Mouse (Mus musculus): ENCODE data around the gene Gm20388. TPM values are rescaled to one million over a fixed set of nuclear protein-coding genes. Genes with fewer than 3 reads are reported as not detected.

Gm20388 gene
- total RNA-seq, 1 experiment from 2014 or later, result 3.6 TPM

- DNase-seq, result no peak
Measured at GRCm38 (mm10) chr8:120614491-120614890, 703.9 kb downstream of the Gm20388 start.

DNA sequence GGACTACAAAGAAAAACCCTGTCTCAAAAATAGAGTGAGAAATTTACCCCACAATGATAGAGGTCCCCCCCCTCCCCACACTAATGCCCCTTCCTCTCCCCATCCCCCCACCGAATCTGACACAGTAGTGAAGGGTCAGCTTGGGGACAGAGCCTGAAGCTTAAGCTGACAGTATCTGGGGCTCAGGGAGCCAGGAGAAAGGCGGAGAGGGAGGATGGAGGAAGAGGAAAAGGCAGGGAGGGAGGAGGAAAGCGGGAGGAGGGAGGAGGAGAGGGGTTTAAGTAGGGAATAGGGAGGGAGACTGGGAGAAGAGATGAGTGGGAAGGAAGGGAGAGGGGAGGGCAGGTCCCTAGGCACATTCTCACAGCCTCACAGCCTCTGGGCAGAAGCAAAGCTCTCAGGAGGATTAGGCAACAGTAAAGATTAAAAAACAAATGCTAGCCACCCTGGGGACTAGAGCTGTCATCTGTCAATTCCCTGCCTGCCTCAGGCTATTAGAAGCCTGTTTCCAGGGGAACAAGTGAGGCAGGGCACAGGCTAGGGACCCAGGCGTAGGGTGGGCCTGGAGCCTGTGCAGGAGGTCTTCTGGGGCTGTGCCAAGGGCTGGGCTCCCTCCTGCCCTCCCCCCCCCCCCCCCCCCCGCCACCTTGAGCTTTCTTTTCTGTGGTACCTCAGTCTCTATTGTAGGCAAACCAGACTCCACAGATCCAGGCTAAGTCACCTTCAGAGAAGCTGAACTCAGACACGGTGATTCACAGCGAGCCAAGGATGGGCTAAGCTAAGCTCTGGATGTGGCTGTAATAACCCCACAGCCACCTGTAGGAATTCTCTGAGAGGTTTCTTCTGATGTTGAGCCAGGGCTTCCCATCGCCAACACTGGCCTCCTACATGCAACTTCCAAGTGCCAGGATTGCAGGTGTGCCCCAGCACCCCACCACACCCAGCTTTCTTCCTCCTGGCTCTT, 706.3 kb downstream of the Gm20388 start:
- DNase-seq, result no peak

GRCm38 (mm10) chr8:120618110-120618509, 707.5 kb downstream of the Gm20388 start:
- DNase-seq, result peak; percentile 64

- no peak for DNase-seq
Measured at GRCm38 (mm10) chr8:120619235-120620180, 708.9 kb downstream of the Gm20388 start.

GRCm38 (mm10) chr8:120620441-120620840, 709.8 kb downstream of the Gm20388 start:
- DNase-seq, result no peak

- DNase-seq, result no peak
Measured at GRCm38 (mm10) chr8:120622161-120622560, 711.5 kb downstream of the Gm20388 start.

- DNase-seq, result no peak
Measured at GRCm38 (mm10) chr8:120623608-120624007, 713.0 kb downstream of the Gm20388 start.

GRCm38 (mm10) chr8:120626461-120626860, 715.8 kb downstream of the Gm20388 start:
- no peak for DNase-seq

DNA sequence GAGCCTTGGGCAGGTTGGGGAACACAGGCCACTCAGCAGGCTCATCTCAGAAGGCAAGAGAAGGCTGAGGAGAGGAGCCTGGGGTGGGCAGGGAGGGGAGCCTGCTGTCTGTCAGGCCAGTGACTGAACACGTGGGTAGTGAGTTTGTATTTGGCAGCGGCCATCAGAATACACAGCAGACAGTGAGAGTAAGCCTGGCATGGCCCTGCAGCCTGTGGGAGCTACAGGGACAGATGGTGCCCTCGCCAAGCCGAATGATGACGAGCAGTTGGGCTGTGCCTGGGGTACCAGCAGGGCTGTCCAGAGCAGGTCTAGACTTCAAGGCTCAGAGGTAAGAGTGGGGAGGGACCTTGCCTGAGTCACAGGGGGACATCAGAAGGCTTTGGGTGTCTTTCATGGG, 716.7 kb downstream of the Gm20388 start:
- DNase-seq, result no peak

- no peak for DNase-seq
Measured at GRCm38 (mm10) chr8:120630031-120630430, 719.4 kb downstream of the Gm20388 start.

- no peak for DNase-seq
Measured at GRCm38 (mm10) chr8:120630848-120631247, 720.2 kb downstream of the Gm20388 start.

- DNase-seq, result no peak
Measured at GRCm38 (mm10) chr8:120631441-120632375, 721.1 kb downstream of the Gm20388 start.

DNA sequence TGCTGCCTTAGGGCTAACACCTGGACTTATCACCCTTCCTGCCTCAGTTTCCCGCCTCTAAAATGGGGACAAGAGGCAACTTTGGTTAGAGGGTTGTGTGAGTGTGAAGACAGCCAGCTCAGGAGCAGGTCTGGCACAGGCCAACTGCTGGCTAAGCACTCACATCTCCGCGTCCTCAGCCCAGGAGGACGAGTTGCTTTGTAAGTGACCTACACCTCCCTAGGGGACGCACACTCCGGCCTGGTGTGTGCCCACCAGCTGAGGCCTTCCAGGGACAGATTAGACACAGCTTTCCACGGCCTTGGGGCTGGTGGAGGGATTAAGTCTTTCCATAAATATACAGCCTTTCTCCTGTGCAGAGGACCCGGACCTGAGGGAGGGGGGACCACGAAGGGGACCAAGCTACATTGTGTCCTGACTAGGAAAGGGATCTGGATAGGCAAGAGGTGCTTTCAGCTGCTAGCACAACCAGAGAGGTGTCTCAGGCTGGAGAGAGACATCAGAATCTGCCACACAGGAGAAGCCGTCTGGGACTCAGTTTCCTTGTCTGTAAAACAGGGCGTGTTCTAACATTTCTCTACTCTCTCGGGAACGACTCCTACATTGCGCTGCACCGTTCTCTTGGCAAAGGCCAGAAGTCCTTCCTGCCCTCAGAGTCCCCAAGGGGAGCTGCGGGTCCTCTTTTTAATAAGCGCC, 722.5 kb downstream of the Gm20388 start:
- no peak for DNase-seq

DNA sequence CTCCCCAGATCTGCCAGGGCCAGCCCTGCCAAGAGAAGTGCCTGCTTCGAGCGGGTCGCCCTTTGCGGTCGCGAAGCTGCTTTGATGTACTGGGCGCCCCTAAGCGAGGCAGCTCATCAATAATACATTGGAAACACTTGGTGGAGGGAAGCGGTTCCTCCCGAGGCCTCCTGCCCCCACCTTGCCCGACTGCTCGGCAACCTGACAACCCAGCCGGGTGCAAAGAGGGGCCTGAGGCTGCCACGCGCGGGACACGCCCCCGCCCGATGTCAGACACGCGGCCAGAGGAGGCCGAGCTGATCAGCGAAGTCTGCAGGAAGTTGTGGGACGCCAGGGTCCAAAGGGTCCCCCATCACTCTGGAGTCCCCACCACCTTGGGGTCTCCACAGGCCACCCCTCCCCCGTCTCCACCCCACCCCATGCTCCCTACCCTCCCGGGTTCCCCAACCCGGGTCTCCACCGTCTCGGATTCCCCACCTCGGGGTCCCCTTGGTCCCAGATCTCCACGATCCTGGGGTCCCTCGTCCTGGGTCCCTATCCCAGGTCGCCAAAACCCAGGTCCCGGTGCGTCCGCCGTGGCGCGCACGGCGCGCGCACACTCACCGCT, 723.1 kb downstream of the Gm20388 start:
- no peak for DNase-seq

DNA sequence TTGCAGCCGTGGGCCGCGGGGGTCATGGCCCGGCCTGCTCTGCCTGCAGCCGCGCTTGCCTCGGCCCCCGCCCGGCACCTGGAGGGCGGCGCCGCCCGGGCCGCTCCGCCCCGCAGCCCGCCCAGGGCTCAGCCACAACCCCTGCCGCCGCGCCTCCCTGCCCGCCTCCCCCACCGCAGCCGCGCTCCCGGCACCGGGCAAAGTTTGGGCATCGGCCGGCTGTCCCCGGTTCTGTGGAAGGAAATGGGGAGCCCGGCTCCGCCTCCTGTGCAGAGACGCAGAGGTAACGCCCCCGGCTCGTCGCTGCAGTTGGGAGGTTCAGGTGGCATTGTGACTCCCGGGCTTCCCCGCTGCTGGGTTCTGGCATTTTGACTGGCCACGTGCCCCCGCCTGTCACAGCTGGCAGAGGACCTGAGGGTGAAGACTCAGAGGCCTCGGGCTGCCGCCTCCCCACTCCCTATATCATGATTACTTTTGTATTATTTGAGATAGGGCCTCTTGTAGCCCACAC, 723.7 kb downstream of the Gm20388 start:
- peak; percentile 79 for DNase-seq

GRCm38 (mm10) chr8:120641245-120641644, 730.6 kb downstream of the Gm20388 start:
- no peak for DNase-seq

GRCm38 (mm10) chr8:120642031-120642662, 731.5 kb downstream of the Gm20388 start:
- DNase-seq, result no peak

DNA sequence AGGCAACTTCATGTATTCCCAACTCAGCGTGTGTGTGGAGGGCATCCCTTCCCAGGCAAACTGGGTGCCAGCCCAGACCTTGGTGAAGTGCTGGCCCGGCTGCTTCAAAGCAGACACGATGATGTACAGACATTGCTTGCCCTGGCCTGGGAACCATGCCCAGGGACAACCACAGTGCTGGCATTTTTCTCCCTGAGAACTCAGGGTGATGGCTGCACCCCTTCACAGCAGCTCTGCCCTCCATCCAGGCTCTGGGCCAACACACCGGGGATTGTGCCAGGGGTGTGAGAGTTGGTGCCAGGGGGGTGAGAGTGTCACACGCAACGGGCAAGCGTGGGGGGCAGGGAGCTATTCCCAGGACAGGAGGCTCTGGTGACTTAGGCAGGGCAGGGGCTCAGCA, 734.0 kb downstream of the Gm20388 start:
- peak; percentile 80 for DNase-seq

DNA sequence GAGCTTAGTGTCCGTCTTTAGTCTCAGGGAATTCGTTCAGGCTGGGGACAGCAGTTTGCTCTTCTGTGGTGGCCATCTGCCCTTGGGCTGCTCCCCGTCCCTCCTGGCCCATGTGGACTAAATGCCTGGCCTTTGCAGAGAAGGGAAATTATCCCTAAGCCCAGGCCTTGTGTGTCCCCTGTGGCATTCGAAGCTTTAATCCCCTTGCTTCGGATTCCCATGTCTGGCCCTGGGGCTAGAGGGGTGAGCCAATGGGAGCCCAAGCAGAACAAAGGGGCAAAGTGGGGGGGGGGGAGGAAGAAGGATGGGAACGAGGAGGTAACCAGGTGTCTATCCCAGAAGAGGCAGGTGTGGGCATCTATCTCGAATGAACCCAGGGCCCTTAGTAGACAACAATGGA, 736.9 kb downstream of the Gm20388 start, which contains the start of gene 1190005I06Rik:
1190005I06Rik (minus strand) TSS at position 101 of the 400 bp plus-strand sequence.
- no peak for DNase-seq
